Mouse (Mus musculus): ENCODE data around the gene Orc1.

Orc1 gene

DNA sequence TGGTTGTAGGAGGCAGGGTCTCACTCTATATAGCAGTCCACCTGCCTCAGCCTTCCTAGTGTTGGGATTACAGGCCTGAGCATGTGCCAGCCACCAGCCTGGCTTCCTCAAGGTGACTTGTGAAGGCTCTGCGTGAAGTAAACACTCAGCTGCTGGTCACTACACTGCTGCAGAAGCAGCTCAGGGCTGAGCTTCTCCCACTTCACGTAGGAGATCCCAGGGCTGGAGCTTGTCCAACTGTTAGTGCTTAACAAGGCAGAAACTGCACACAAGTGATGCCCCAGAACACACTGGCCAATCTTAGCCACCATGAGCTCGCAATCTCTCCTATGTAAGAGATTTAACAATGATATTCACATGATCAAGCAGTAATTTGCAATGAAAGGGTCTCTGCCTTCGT lies 55.5 kb downstream of the Orc1 start:
- DNase-seq (ENCODE audit: extremely low read depth, low read depth, low spot score), result no peak

DNA sequence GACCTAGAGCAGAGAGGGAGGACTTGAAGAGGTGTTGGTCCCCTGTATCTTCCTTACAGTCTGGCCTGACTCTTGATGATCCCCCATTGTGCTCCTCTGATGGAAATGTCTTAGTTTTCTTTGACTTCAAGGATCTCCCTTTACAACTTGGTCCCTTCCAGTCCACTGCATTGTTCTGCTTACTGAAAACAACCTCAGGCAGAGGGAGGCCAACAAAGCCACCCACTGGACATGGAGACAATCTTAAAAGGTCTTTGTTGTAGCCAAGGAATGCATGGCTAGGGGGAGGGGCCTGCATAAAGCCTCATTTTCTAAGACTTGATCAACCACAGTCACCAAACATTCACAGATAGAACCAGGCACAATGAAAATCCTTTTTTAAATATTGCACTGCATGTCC lies 55.9 kb downstream of the Orc1 start:
- no peak for DNase-seq (ENCODE audit: extremely low read depth, low read depth, low spot score)

DNA sequence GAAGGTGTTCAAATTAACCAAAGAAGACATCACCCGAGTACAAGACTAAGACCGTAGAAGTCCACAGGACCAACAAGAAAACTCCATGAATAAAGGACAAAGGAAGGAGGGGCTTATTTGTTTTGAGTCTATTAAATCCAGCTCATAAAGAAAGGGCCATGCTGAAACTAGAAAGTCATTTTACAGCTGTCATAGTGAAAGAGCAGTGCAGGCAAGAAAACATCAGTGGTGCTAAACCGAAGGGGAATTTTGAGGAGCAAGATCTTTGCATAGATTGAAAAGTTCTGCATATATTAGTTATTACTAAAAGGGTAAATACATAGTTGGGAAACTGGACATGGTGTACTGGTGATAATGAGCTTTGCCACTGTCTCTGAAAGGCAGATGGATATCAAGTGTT lies 58.5 kb downstream of the Orc1 start:
- DNase-seq (ENCODE audit: extremely low read depth, low read depth, low spot score), result no peak

DNA sequence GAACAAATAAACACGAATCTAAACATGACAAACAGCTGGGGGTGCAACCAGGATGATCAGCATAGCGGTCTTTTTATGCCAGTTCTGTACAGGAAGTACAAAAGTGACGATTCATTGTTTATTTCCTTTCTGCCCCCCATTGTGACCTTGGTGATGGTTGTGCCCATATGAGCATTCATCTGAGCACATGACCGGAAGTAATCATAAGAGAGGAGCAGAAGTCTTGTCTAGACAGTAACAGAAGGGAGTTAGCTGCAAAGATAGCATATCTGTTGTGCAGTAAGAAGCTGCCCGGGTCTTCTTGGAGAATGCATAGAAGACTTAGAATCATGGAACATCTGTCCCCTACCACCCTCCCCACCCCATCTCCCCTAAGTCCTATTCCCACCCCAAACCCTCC lies 59.5 kb downstream of the Orc1 start:
- DNase-seq (ENCODE audit: extremely low read depth, low read depth, low spot score), result no peak

- DNase-seq (ENCODE audit: extremely low read depth, low read depth, low spot score), result no peak
These were observed 85.2 kb downstream of the Orc1 start for GRCm38 (mm10) chr4:108664407-108664806.

All from fat pad, adult 2 months (tissue).